ENCODE assay signal across 8 mouse cellular contexts in the genomic region with DNA sequence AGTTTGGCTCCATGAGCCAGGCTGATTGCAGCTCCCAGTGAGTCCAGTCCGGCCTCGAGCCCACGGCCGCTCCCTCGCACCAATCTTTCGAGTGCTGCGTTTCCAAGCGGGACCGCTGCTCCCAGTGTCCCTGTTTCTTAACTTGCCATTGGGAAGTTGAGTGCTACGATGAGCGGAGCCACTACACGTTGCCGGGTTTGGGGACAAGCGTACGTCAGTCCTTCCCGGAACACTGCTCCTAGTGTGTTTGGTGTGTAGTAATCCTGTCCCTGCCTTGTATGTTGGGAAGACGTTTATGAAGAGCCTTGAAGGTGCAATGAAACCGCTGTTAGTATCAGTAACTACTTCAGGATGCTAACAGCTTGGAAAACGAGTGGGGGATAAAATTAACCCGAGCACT. TPM values are rescaled to one million over a fixed set of nuclear protein-coding genes. Genes with fewer than 3 reads are reported as not detected.
A peak's percentile ranks its signal among the peaks of the same experiment; 100 is the strongest.
DNase-seq lines count a peak whose midpoint lies in the region; ATAC-seq and TF ChIP-seq lines count a peak whose summit lies in the region.

No protein-coding gene starts in this region.

- H3K4me1 ChIP-seq in spleen, adult 2 months (ENCODE audit: control insufficient read depth, insufficient read depth, insufficient read length): peaks cover 5% of the 10 kb centered on the region; the same call in 1 of the 2 replicates
- H3K4me1 ChIP-seq in limb, embryonic 14.5 days (ENCODE audit: control insufficient read depth, insufficient read depth, low read length): peaks cover 31% of the 10 kb centered on the region
- H3K4me1 ChIP-seq in stomach, embryonic 15.5 days: peaks cover 55% of the 10 kb centered on the region

- H3K27me3 ChIP-seq in spleen, adult 2 months (ENCODE audit: control insufficient read depth, insufficient read depth, low read length): no peaks in the 10 kb centered on the region
- no peaks in the 10 kb centered on the region for H3K27me3 ChIP-seq in limb, embryonic 14.5 days (ENCODE audit: control insufficient read depth, insufficient read depth, low read length)
- H3K27me3 ChIP-seq in stomach, embryonic 15.5 days (replicated peaks): no peaks in the 10 kb centered on the region

- no peaks in the 10 kb centered on the region for H3K9me3 ChIP-seq in limb, embryonic 14.5 days (ENCODE audit: control insufficient read depth, low read length)
- no peaks in the 10 kb centered on the region for H3K9me3 ChIP-seq in stomach, embryonic 15.5 days

- H3K36me3 ChIP-seq in spleen, adult 2 months (ENCODE audit: control insufficient read depth, insufficient read depth, low read length): peaks cover 20% of the 10 kb centered on the region
- peaks cover 48% of the 10 kb centered on the region for H3K36me3 ChIP-seq in limb, embryonic 14.5 days (ENCODE audit: control insufficient read depth, insufficient read depth, low read length)
- H3K36me3 ChIP-seq in stomach, embryonic 15.5 days: peaks cover 29% of the 10 kb centered on the region

- peak; percentile 37 for DNase-seq in embryo, embryonic 10 days (ENCODE audit: low spot score)
- no peak for DNase-seq in embryo, embryonic 11 days
- DNase-seq in spleen, adult 2 months (ENCODE audit: low read depth in 1 of 2, low spot score in 2 of 2): no peak
- no peak for DNase-seq in spleen, postnatal 14 days (ENCODE audit: low spot score in 2 of 2)
- no peak for DNase-seq in limb, embryonic 14.5 days (ENCODE audit: low spot score)
- no peak for DNase-seq in left cerebral cortex, adult 18-20 months (ENCODE audit: low spot score in 2 of 2)
- DNase-seq in lung, postnatal 4 days: no peak

- peak overlapping the region; percentile 90 for H3K4me3 ChIP-seq in spleen, adult 2 months (ENCODE audit: extremely low read depth, insufficient read depth, insufficient read length)
- H3K4me3 ChIP-seq in limb, embryonic 14.5 days (replicated peaks; ENCODE audit: low read length): peak overlapping the region; percentile 77
- H3K4me3 ChIP-seq in stomach, embryonic 15.5 days (replicated peaks): peak overlapping the region; percentile 92

- ATAC-seq in limb, embryonic 14.5 days (ENCODE audit: low FRiP score, low read depth): no peak
- no peak for ATAC-seq in stomach, embryonic 15.5 days (ENCODE audit: insufficient read depth, low FRiP score, low read depth)

- WGBS in spleen, adult 2 months: under 1% methylated on average over 20 of the region's 20 CpGs
- WGBS in limb, embryonic 14.5 days: under 1% methylated on average over 20 of the region's 20 CpGs
- WGBS in stomach, embryonic 15.5 days: under 1% methylated on average over 20 of the region's 20 CpGs

- TF ChIP-seq CTCF in spleen, adult 2 months (IDR thresholded peaks at IDR 0.05; ENCODE audit: extremely low read depth, insufficient read depth, insufficient read length, insufficient replicate concordance): no peak

- peak overlapping the region; percentile 96 for H3K9ac ChIP-seq in limb, embryonic 14.5 days (ENCODE audit: low read depth, low read length, severe bottlenecking)
- H3K9ac ChIP-seq in stomach, embryonic 15.5 days: peak overlapping the region; percentile 96

- H3K4me2 ChIP-seq in limb, embryonic 14.5 days (replicated peaks; ENCODE audit: low read depth, low read length, severe bottlenecking): peak overlapping the region; percentile 89
- H3K4me2 ChIP-seq in stomach, embryonic 15.5 days: peak overlapping the region; percentile 80

- peak overlapping the region; percentile 82 for H3K27ac ChIP-seq in spleen, adult 2 months (ENCODE audit: insufficient read depth, low read length)
- H3K27ac ChIP-seq in limb, embryonic 14.5 days (replicated peaks; ENCODE audit: low read depth, low read length): peak overlapping the region; percentile 92
- H3K27ac ChIP-seq in stomach, embryonic 15.5 days: peak overlapping the region; percentile 94

- TF ChIP-seq POLR2A in spleen, adult 2 months (IDR thresholded peaks at IDR 0.05; ENCODE audit: low read depth, low read length): no peak
- TF ChIP-seq POLR2A in limb, embryonic 14.5 days (IDR thresholded peaks at IDR 0.05; ENCODE audit: borderline replicate concordance, extremely low read depth, insufficient read depth, insufficient read length): no peak

RNA-seq across cellular contexts. Expression of a gene that starts 0.5 kb away (rescaled TPM):
- 41.0 and 56.3 TPM in 2 replicates for polyA plus RNA-seq in spleen, adult 2 months (2012; rRNA removed)
- 36.9 and 48.5 TPM in 2 replicates for polyA plus RNA-seq in limb, embryonic 14.5 days (2012; rRNA removed)
- polyA plus RNA-seq in limb, embryonic 14.5 days (2014; fragmentation: Nextera tagmentation; extraction: Ambion mirVana): 27.5 and 29.2 TPM in 2 replicates
- polyA plus RNA-seq in stomach, embryonic 15.5 days (2015; fragmentation: Nextera tagmentation; extraction: Ambion mirVana): 35.4 and 36.7 TPM in 2 replicates
- 10 to 100 TPM; 32.3 to 33.0 TPM for total RNA-seq in left cerebral cortex, adult 18-20 months (2021)

RNA-seq across cellular contexts. Expression of a gene that starts 2.7 kb away (rescaled TPM):
- 0.09 and 0.26 TPM in 2 replicates for polyA plus RNA-seq in spleen, adult 2 months (2012; rRNA removed)
- 0.92 and 0.95 TPM in 2 replicates for polyA plus RNA-seq in limb, embryonic 14.5 days (2012; rRNA removed)
- polyA plus RNA-seq in limb, embryonic 14.5 days (2014; fragmentation: Nextera tagmentation; extraction: Ambion mirVana): 0.30 and 0.48 TPM in 2 replicates
- 12.8 and 13.3 TPM in 2 replicates for polyA plus RNA-seq in stomach, embryonic 15.5 days (2015; fragmentation: Nextera tagmentation; extraction: Ambion mirVana)
- under 1 TPM in 1 of 2 experiments, not detected in 1; 0.21 TPM for total RNA-seq in left cerebral cortex, adult 18-20 months (2021)

RNA-seq across cellular contexts. Expression of a gene that starts 3.1 kb away (rescaled TPM):
- polyA plus RNA-seq in spleen, adult 2 months (2012; rRNA removed): 1,792 and 2,504 TPM in 2 replicates
- polyA plus RNA-seq in limb, embryonic 14.5 days (2012; rRNA removed): 1,056 and 1,196 TPM in 2 replicates
- polyA plus RNA-seq in limb, embryonic 14.5 days (2014; fragmentation: Nextera tagmentation; extraction: Ambion mirVana): 1,210 and 1,246 TPM in 2 replicates
- polyA plus RNA-seq in stomach, embryonic 15.5 days (2015; fragmentation: Nextera tagmentation; extraction: Ambion mirVana): 954 and 1,069 TPM in 2 replicates
- 100 to 1,000 TPM; 331 to 369 TPM for total RNA-seq in left cerebral cortex, adult 18-20 months (2021)

RNA-seq across cellular contexts. Expression of a gene that starts 7.3 kb away (rescaled TPM):
- polyA plus RNA-seq in spleen, adult 2 months (2012; rRNA removed): not detected in 2 replicates
- not detected in 2 replicates for polyA plus RNA-seq in limb, embryonic 14.5 days (2012; rRNA removed)
- not detected in 2 replicates for polyA plus RNA-seq in limb, embryonic 14.5 days (2014; fragmentation: Nextera tagmentation; extraction: Ambion mirVana)
- polyA plus RNA-seq in stomach, embryonic 15.5 days (2015; fragmentation: Nextera tagmentation; extraction: Ambion mirVana): 0.45 TPM in 1 of 2 replicates, not detected in the other
- not detected for total RNA-seq in left cerebral cortex, adult 18-20 months (2021)

RNA-seq across cellular contexts. Expression of a gene that starts 13.4 kb away (rescaled TPM):
- polyA plus RNA-seq in spleen, adult 2 months (2012; rRNA removed): 20.0 and 30.1 TPM in 2 replicates
- 15.1 and 16.8 TPM in 2 replicates for polyA plus RNA-seq in limb, embryonic 14.5 days (2012; rRNA removed)
- 7.0 and 8.9 TPM in 2 replicates for polyA plus RNA-seq in limb, embryonic 14.5 days (2014; fragmentation: Nextera tagmentation; extraction: Ambion mirVana)
- 2.8 and 4.4 TPM in 2 replicates for polyA plus RNA-seq in stomach, embryonic 15.5 days (2015; fragmentation: Nextera tagmentation; extraction: Ambion mirVana)
- total RNA-seq in left cerebral cortex, adult 18-20 months (2021): 10 to 100 TPM; 63.1 to 84.6 TPM
